Mouse (Mus musculus) midbrain, embryonic 15.5 days (tissue): ENCODE measurements around the gene Bnc2. TPM values are rescaled to one million over a fixed set of nuclear protein-coding genes. Genes with fewer than 3 reads are reported as not detected.
A peak's percentile ranks its signal among the peaks of the same experiment; 100 is the strongest.

ENCODE experiments used
- ATAC-seq: fragments of 200-750 bp; cut with Nextera tagmentation; replicated peaks from 2 replicates; pipeline ENCODE4 v1.8.0; 2017; ENCODE audit warnings: moderate TSS enrichment
- H3K27ac ChIP-seq: fragments of 300-500 bp; sonication (generic); 2 replicates; pipeline ENCODE4 v1.5.1; 2015; ENCODE audit warnings: mild to moderate bottlenecking, inconsistent platforms
- H3K27me3 ChIP-seq: fragments of 300-500 bp; sonication (generic); replicated peaks from 2 replicates; pipeline ENCODE4 v1.6.1; 2015; ENCODE audit warnings: inconsistent platforms
- H3K36me3 ChIP-seq: fragments of 300-500 bp; sonication (generic); replicated peaks from 2 replicates; pipeline ENCODE4 v1.6.1; 2015; ENCODE audit warnings: inconsistent platforms
- H3K4me1 ChIP-seq: fragments of 300-500 bp; sonication (generic); 2 replicates; pipeline ENCODE4 v1.6.1; 2015; ENCODE audit warnings: inconsistent platforms
- H3K4me2 ChIP-seq: fragments of 300-500 bp; sonication (generic); 2 replicates; pipeline ENCODE4 v1.6.1; 2015; ENCODE audit warnings: inconsistent platforms, mild to moderate bottlenecking, moderate library complexity
- H3K4me3 ChIP-seq: fragments of 300-500 bp; sonication (generic); 2 replicates; pipeline ENCODE4 v1.5.1; 2015; ENCODE audit warnings: mild to moderate bottlenecking, inconsistent platforms
- H3K9ac ChIP-seq: fragments of 300-500 bp; sonication (generic); 2 replicates; pipeline ENCODE4 v1.6.1; 2015; ENCODE audit warnings: mild to moderate bottlenecking, inconsistent platforms
- H3K9me3 ChIP-seq: fragments of 300-500 bp; sonication (generic); 2 replicates; pipeline ENCODE4 v1.6.1; 2016; ENCODE audit warnings: inconsistent platforms
- WGBS: fragments of 180-500 bp; shearing (Covaris S2); methylation state at CpG from one replicate; pipeline ENCODE4 v1.1.7; 2015; ENCODE audit warnings: mixed read lengths; 5-methylcytosine and 5-hydroxymethylcytosine counted together
- polyA plus RNA-seq: library from polyadenylated mRNA; unstranded; fragments of >200 nt; fragmentation: Nextera tagmentation; extraction: Ambion mirVana; gene quantifications from 2 replicates; pipeline ENCODE4 v1.2.1, GENCODE M21; 2015

Gene Bnc2
- polyA plus RNA-seq, 1 experiment from 2014 or later = 35.7 TPM

DNA sequence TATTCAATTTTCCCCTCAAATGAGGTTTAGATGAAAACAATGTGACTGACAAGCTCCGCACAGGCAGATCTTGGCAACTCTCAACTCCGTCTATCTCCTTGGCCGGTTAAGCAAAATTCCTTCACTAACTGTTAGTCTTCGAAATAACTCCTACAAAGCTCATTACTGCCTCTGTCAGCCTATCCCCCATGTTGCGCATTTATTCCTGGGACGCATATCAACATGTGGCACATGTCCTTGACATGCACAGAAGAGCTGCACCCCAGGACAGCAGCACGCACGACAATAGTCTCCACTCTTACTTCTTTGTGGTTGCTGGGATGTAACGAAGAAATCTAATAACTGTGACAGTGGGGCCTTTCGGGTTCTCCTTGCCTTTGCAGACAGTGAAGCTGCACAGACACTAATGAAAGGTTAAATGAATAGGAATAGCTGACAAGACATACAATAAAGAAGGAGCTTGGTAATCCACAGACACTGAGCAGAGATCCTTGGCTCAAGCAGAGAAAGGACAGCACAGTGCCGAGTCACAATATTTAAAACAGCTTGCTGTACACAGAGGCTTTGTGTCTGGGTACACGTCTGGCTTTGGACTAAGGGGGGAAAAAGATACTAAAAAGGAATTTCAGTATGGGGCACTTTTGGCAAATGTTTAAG is 6.0 kb downstream of the Bnc2 start:
- Histone ChIP-seq H3K4me1 (peaks cover 6% of the 10 kb centered on the region), H3K27ac (no peak overlapping the region), H3K36me3 (no peaks in the 10 kb centered on the region), H3K4me3 (no peak overlapping the region), H3K4me2 (peak overlapping the region; percentile 10; the same call in 1 of the 2 replicates), H3K9ac (no peak overlapping the region), H3K27me3 (peaks cover 37% of the 10 kb centered on the region), H3K9me3 (no peaks in the 10 kb centered on the region)
- WGBS = 22% methylated on average over 12 of the region's 12 CpGs
- peak; percentile 65 for ATAC-seq

DNA sequence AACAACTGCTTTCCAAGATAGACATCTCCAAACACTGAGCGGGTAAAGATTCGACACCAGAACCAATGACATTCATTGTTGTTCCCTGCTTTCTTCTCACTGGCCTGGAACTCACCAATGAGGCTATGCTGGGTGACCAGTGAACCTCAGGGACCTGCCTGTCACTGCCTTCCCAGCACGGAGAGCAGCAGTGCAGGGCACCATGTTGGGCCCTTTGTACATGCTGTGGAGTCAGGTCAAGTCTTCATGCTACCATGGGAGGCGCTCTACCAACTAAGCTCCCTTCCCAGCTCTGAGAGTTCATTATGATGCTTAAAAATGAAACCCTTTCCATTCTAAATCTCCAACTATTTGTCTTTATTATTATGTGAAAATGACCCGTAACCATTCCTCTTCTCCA is 6.8 kb downstream of the Bnc2 start:
- 79% methylated on average over 5 of the region's 5 CpGs for WGBS
- peaks cover 3% of the 10 kb centered on the region; the same call in 1 of the 2 replicates for H3K4me1 ChIP-seq
- no peaks in the 10 kb centered on the region for H3K36me3 ChIP-seq
- peaks cover 34% of the 10 kb centered on the region for H3K27me3 ChIP-seq
- no peaks in the 10 kb centered on the region for H3K9me3 ChIP-seq
- H3K9ac ChIP-seq = no peak overlapping the region
- no peak overlapping the region for H3K4me2 ChIP-seq
- no peak overlapping the region for H3K4me3 ChIP-seq
- no peak for ATAC-seq
- no peak overlapping the region for H3K27ac ChIP-seq

DNA sequence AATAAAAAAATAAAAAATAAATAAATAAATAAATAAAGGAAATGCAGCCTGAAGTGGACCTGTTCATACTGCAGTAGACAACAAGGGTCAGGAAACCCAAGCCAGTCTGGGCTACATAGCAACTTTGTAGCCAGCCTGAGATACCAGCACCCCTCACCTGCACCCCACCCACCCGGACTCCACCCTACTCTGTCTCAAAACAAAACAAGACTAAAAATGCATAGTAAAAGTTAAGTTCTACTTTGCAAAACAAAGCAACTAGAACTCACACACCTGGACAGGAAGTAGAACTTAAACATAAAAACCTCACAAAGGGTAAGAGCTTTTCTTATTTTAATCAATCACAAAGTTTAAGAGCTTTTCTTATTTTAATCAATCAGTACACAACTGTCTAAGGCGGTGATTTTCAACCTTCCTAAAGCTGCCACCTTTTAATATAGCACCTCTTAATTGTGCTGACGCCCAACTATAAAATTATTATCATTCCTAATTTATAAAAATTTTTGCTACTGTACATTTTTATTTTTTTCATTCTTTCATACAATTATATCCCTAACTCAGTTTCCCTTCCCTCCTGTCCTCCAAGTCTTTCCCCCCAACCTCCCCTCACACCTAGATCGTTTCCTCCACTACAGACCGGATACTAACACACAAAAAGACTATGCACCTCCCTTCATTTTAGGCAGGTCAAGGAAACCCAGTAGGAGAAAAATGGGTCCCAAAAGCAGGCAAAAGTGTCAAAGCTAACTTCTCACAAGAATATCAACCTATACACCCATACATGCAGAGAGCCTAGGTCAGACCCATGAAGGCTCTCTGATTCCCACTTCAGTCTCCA is 12.6 kb downstream of the Bnc2 start:
- Histone ChIP-seq H3K4me2 (no peak overlapping the region), H3K4me1 (no peaks in the 10 kb centered on the region), H3K9ac (no peak overlapping the region), H3K36me3 (no peaks in the 10 kb centered on the region), H3K4me3 (no peak overlapping the region), H3K27me3 (peaks cover 12% of the 10 kb centered on the region; the same call in 1 of the 2 replicates), H3K27ac (no peak overlapping the region), H3K9me3 (no peaks in the 10 kb centered on the region)
- ATAC-seq = no peak
- WGBS = 89% methylated on average over 5 of the region's 5 CpGs

DNA sequence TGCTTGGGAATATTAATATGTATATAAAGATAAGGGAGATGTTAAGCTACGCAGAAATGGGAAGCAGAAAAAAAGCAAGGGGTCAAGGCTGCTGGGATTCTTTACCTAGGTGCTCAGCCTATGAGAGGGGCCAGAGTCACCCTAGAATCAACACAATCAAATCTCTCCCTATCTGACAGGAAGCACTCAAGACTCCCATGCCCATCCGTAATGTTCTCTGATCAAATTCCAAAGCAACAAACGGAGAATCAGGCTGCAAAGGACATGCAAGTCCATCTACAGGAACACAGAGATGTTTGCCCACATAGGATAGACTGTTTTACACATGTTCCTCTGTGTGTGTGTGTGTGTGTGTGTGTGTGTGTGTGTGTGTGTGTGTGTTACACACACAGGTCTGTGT is 13.7 kb downstream of the Bnc2 start:
- Histone ChIP-seq H3K36me3 (no peaks in the 10 kb centered on the region), H3K4me1 (no peaks in the 10 kb centered on the region), H3K27me3 (0 out of 2 replicates have a peak, but pooled peaks cover 6% of the 10 kb centered on the region), H3K4me3 (no peak overlapping the region), H3K4me2 (no peak overlapping the region), H3K9me3 (no peaks in the 10 kb centered on the region), H3K9ac (no peak overlapping the region), H3K27ac (no peak overlapping the region)
- no peak for ATAC-seq
- WGBS = 85% methylated on average over 3 of the region's 3 CpGs

DNA sequence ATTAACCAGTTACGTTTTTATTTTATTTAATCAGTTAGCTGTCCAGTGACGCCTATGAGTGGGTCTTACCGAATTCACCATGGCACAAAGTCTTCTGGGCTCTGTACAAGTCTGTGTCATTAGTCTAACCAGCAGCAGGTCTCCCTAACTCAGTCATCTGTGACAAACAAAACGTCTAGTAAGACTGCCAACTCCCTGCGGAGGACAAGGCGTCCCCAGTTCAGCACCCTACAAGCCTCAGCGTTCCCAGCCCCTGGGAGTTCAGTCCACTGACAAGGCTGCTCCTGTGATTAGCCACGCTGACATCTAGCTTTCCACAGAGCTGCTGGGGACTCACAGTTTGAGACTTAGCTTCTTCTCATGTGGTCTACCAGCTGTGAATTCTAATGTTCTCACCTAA is 23.3 kb downstream of the Bnc2 start:
- H3K27ac ChIP-seq = no peak overlapping the region
- ATAC-seq = no peak
- H3K4me1 ChIP-seq = 0 out of 2 replicates have a peak, but pooled peaks cover 2% of the 10 kb centered on the region
- H3K9ac ChIP-seq = no peak overlapping the region
- WGBS = 49% methylated on average over 8 of the region's 8 CpGs
- no peaks in the 10 kb centered on the region for H3K36me3 ChIP-seq
- H3K27me3 ChIP-seq = 0 out of 2 replicates have a peak, but pooled peaks cover 4% of the 10 kb centered on the region
- no peak overlapping the region for H3K4me2 ChIP-seq
- H3K9me3 ChIP-seq = no peaks in the 10 kb centered on the region
- no peak overlapping the region for H3K4me3 ChIP-seq

DNA sequence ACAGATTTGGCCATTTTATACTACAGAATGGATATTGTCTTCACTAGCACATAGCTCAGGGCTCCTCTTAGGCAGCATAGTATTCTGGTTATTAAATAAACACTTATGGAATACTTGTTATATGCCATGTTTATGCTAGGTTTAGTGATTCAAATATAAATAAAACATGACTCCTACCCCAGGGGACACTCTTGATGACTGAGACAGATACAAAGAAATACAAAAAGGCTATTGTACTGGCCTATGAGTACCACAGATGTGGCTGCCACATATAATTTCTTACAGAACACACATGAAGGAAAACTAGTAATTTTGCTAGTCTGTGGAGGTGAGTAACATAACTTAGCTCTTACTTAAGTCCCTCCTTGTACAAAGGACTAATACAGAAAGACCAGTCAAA is 28.5 kb downstream of the Bnc2 start:
- no peaks in the 10 kb centered on the region for H3K9me3 ChIP-seq
- ATAC-seq = no peak
- H3K4me2 ChIP-seq = no peak overlapping the region
- H3K27ac ChIP-seq = no peak overlapping the region
- no peaks in the 10 kb centered on the region for H3K27me3 ChIP-seq
- no peaks in the 10 kb centered on the region for H3K4me1 ChIP-seq
- no peak overlapping the region for H3K9ac ChIP-seq
- no peaks in the 10 kb centered on the region for H3K36me3 ChIP-seq
- no peak overlapping the region for H3K4me3 ChIP-seq

DNA sequence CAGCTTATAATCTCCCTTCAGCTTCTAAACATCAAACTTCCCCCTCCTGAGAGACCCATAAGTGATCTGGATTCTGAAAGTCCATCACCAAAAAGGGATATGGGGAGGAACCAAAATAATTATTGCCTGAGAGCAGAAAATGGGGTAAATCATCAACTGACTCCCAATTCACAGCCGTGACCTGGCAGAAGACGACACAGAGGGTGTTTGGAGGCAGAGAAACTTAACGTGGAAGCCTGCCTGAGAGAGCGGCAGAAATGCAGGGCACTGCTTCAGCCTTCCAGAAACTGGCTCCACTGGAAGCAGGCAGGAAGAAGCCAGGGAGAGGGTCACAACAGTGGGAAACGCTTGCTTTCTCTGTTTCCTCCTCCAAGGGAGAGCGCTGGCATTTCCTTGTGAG is 35.9 kb downstream of the Bnc2 start:
- no peak overlapping the region for H3K4me3 ChIP-seq
- WGBS = 69% methylated on average over 6 of the region's 6 CpGs
- no peak overlapping the region for H3K27ac ChIP-seq
- no peaks in the 10 kb centered on the region for H3K9me3 ChIP-seq
- H3K4me1 ChIP-seq = peaks cover 9% of the 10 kb centered on the region
- no peak overlapping the region for H3K9ac ChIP-seq
- H3K27me3 ChIP-seq = peaks cover 4% of the 10 kb centered on the region; the same call in 1 of the 2 replicates
- no peak for ATAC-seq
- no peak overlapping the region for H3K4me2 ChIP-seq
- no peaks in the 10 kb centered on the region for H3K36me3 ChIP-seq

DNA sequence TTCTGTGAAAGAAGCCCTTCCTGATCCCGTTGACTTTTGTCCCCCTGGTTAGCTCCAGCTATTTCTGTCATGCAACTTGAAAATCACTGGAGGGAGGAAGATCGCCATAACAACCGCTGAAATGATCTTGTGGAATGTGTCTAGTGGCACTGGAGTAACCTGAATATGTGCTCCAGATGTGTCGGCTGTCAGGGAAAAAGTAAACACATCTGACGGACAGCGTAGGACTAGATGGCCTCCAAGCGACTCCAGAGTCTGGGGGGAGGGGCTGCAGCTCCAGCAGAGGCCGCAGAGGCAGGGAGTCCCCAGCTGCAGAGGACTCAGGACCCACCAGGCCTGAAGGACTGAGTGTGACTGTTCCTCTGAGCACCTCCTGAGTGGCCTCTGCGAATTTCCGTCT is 37.4 kb downstream of the Bnc2 start:
- H3K4me1 ChIP-seq = peaks cover 9% of the 10 kb centered on the region
- H3K27me3 ChIP-seq = peaks cover 4% of the 10 kb centered on the region; the same call in 1 of the 2 replicates
- ATAC-seq = peak; percentile 54; the same call in 1 of the 2 replicates
- whole genome bisulfite sequencing = 2% methylated on average over 10 of the region's 10 CpGs
- H3K9ac ChIP-seq = no peak overlapping the region
- no peak overlapping the region for H3K27ac ChIP-seq
- H3K4me2 ChIP-seq = peak overlapping the region; percentile 24; the same call in 1 of the 2 replicates
- no peak overlapping the region for H3K4me3 ChIP-seq
- no peaks in the 10 kb centered on the region for H3K9me3 ChIP-seq
- no peaks in the 10 kb centered on the region for H3K36me3 ChIP-seq

DNA sequence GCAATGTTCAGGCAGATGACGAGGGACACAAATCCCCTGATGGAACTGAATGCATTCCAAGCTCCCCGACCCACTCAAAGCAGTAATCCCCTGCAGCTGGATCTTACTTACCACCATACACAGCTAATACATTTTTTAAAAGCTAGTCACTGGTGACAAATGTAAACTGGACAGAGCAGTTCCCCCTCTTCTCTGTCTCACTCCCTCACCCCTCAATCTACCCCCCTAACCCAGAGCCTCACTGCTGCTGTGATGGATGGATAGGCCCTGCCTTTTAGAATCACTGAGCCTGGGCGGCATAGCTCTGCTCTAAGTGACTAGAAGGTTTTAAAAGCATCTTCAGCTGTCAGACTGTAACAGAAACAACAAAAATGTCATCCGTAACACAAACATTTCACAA is 40.3 kb downstream of the Bnc2 start:
- Histone ChIP-seq H3K9ac (no peak overlapping the region), H3K4me1 (peaks cover 9% of the 10 kb centered on the region), H3K27ac (no peak overlapping the region), H3K4me3 (no peak overlapping the region), H3K9me3 (no peaks in the 10 kb centered on the region), H3K4me2 (no peak overlapping the region), H3K27me3 (peaks cover 4% of the 10 kb centered on the region; the same call in 1 of the 2 replicates), H3K36me3 (no peaks in the 10 kb centered on the region)
- ATAC-seq = 0 out of 2 replicates have a peak, but pooled peaks have one; percentile 30
- 30% methylated on average over 4 of the region's 4 CpGs for WGBS

DNA sequence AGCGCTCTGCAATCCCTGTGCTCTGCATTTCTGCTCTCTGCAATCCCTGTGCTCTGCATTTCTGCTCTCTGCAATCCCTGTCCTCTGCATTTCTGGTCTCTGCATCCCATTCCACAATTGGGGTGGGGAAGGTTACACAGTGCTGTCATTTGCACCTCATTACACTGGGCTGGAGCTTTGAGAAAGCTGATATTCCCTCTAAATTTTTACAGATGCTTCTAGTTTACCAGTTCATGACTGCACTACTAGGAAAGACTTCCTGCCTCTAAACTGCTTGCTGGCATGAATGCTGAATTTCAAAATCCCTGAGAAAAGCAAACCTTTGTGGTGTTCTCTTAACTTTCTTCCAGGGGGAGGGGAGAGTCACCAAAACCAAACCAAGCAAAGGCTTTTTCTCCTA is 41.1 kb downstream of the Bnc2 start:
- peaks cover 4% of the 10 kb centered on the region; the same call in 1 of the 2 replicates for H3K27me3 ChIP-seq
- WGBS = 100% methylated on average over 1 of the region's 1 CpGs
- no peaks in the 10 kb centered on the region for H3K9me3 ChIP-seq
- H3K4me1 ChIP-seq = peaks cover 9% of the 10 kb centered on the region
- no peak overlapping the region for H3K27ac ChIP-seq
- no peak overlapping the region for H3K9ac ChIP-seq
- H3K36me3 ChIP-seq = no peaks in the 10 kb centered on the region
- no peak for ATAC-seq
- H3K4me2 ChIP-seq = no peak overlapping the region
- H3K4me3 ChIP-seq = no peak overlapping the region

DNA sequence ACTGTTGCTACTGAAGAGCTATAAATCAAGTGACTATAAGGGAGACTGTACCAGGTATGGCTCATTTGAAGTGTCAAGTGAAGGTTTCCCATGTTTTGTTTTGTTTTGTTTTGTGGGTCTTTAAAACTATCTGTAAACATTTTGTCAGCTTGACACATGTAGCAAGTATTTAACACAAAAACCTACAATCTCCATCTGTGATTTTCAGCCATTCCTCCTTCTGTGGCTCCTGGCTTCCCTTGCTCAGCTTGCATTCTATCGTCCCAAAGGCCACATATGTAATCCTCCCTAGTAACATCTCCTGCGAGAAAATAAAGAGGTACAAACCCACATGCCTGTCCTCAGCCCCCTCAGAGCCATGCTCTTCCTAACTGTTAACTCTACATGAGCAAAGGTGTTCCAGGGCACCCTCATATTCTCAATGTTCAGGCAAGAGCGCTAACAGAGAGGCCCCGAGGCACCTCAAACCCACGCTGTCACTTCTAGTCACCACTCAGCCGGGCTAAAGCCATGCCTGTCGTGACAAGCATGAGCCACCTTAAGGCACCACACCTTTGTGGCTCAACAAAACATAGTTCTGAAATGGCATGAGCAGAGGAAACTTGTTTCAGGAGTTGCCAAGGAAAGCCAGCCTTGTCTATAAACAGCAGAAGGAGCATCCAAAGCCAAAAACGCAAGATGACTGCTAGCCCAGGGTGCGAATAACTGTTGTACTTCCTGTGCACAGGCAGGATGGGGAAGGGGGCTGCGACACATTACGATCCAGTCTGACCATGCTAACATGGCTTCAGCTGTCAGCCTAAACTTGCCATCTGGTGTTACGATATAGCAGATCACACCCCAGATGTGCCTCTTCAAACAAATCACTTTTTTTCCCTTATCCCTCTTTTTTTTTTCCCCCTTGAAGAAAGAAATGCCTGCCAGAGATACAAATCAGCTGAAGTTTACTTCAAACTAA is 42.0 kb downstream of the Bnc2 start:
- WGBS = 78% methylated on average over 12 of the region's 12 CpGs
- ATAC-seq = no peak
- H3K36me3 ChIP-seq = no peaks in the 10 kb centered on the region

DNA sequence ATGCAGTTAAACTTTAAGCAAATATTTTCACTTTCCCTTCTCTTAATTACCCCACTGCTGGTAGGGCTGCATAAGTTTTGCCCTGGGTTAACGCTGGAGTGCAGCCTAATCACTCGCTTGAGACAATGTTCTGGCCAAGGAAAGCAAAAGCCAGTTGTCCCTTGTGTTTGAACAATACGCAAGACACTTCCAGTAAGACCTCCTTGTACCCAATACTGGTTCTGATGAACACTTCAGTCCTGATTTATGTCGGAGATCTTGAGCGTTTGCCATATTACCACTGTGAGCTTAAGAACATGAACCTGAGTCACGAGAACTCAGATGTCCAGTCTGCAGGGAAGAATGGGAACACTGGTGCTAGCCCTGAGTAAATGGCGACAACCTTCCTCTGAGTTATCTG is 47.5 kb downstream of the Bnc2 start:
- no peak overlapping the region for H3K27ac ChIP-seq
- H3K9ac ChIP-seq = no peak overlapping the region
- ATAC-seq = no peak
- H3K27me3 ChIP-seq = no peaks in the 10 kb centered on the region
- 92% methylated on average over 7 of the region's 7 CpGs for WGBS
- no peaks in the 10 kb centered on the region for H3K9me3 ChIP-seq
- no peaks in the 10 kb centered on the region for H3K36me3 ChIP-seq
- H3K4me2 ChIP-seq = no peak overlapping the region
- no peak overlapping the region for H3K4me3 ChIP-seq
- H3K4me1 ChIP-seq = no peaks in the 10 kb centered on the region

More for the DNA sequence above, 42.0 kb downstream of the Bnc2 start:
- Histone ChIP-seq H3K4me2 (no peak overlapping the region), H3K4me3 (no peak overlapping the region), H3K9ac (no peak overlapping the region), H3K9me3 (no peaks in the 10 kb centered on the region), H3K4me1 (peaks cover 9% of the 10 kb centered on the region), H3K27ac (no peak overlapping the region), H3K27me3 (peaks cover 4% of the 10 kb centered on the region; the same call in 1 of the 2 replicates)
